Mouse (Mus musculus) heart, embryonic 10.5 days (tissue): ENCODE measurements around the gene Nde1. TPM values are rescaled to one million over a fixed set of nuclear protein-coding genes. Genes with fewer than 3 reads are reported as not detected.

ENCODE experiments used
- DNase-seq: peaks from one replicate; pipeline ENCODE4 v3.0.0-alpha.2; 2017; ENCODE audit warnings: low spot score
- H3K27ac ChIP-seq: fragments of 300-500 bp; sonication (generic); 2 replicates; pipeline ENCODE4 v1.5.1; 2016; ENCODE audit warnings: mild to moderate bottlenecking
- H3K27me3 ChIP-seq: fragments of 300-500 bp; sonication (generic); 2 replicates; pipeline ENCODE4 v1.6.1; 2016; ENCODE audit warnings: mild to moderate bottlenecking; ENCODE audit not compliant: poor library complexity, insufficient read depth, severe bottlenecking
- H3K36me3 ChIP-seq: fragments of 300-500 bp; sonication (generic); 2 replicates; pipeline ENCODE4 v1.6.1; 2016; ENCODE audit warnings: mild to moderate bottlenecking, moderate library complexity
- H3K4me1 ChIP-seq: fragments of 300-500 bp; sonication (generic); 2 replicates; pipeline ENCODE4 v1.6.1; 2016; ENCODE audit warnings: mild to moderate bottlenecking
- H3K4me3 ChIP-seq: fragments of 300-500 bp; sonication (generic); 2 replicates; pipeline ENCODE4 v1.5.1; 2016; ENCODE audit warnings: mild to moderate bottlenecking, moderate library complexity
- H3K9me3 ChIP-seq: fragments of 300-500 bp; sonication (generic); 2 replicates; pipeline ENCODE4 v1.6.1; 2016; ENCODE audit warnings: mild to moderate bottlenecking, moderate library complexity
- whole genome bisulfite sequencing: fragments of 180-500 bp; shearing (Covaris S2); methylation state at CpG from one replicate; pipeline ENCODE4 v1.1.7; 2016; 5-methylcytosine and 5-hydroxymethylcytosine counted together
- polyA plus RNA-seq: library from polyadenylated mRNA; unstranded; fragments of >200 nt; fragmentation: Nextera tagmentation; extraction: Ambion mirVana; gene quantifications from 2 replicates; pipeline ENCODE4 v1.2.1, GENCODE M21; 2016

Nde1 gene
- 90.2 and 111 TPM in 2 replicates for polyA plus RNA-seq

DNA sequence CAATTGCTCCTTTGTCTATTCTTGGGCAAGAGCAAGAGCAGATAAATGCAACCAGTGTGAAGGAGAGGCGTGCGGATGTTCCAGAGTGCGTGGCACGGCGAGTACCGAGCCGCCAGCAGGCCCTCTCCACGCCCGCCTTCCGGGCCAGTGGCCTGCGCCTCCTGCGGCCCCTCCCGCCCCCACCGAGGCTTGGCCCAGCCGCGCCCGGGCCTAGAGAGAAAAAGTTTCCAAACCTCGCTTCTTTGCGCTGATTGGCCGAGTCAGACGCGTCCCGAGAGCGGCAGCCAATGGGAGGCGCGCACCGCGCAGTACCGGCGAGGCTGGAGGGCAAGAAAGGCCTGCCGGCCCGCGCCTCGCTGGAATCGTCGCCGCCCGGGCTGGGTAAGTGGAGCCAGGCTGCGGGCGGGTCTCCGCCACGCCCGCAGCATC lies at the start of gene Nde1, which contains the start of gene Marf1:
Nde1 (plus strand) TSS at position 288 of the 429 bp plus-strand sequence.
Marf1 (minus strand) TSS at position 364 of the 429 bp plus-strand sequence.
- DNase-seq: peak; percentile 97
- Histone ChIP-seq H3K27me3 (no peaks in the 10 kb centered on the region), H3K36me3 (peaks cover 14% of the 10 kb centered on the region; the same call in 1 of the 2 replicates), H3K4me1 (peaks cover 25% of the 10 kb centered on the region), H3K27ac (peak within 1 kb of the TSS; percentile 94), H3K4me3 (peak within 1 kb of the TSS; percentile 79), H3K9me3 (no peaks in the 10 kb centered on the region)
- WGBS: 0% methylated on average over 37 of the region's 43 CpGs

DNA sequence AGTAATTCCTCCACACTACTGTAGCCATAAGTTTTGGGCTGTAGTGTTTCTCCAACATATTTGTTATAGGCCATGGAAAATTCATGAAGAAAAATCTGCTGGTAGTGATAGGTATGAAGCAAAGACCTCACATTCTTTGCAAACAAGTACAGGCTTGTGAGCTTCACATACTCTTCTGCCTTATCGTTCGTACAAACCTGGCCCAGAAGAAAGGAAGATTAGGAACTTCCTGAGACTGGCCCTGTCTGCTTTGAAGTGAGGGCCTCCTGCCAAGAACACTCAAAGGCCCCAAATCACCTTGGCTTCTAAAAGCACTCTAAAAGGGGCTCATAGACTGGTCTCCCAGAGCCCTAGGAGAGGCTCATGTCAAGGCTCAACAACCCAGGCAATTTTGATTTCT lies 45.8 kb upstream of the Nde1 start:
- H3K4me1 ChIP-seq: no peaks in the 10 kb centered on the region
- WGBS: 71% methylated on average over 2 of the region's 2 CpGs
- H3K27me3 ChIP-seq: no peaks in the 10 kb centered on the region
- DNase-seq: no peak
- H3K36me3 ChIP-seq: peaks cover 70% of the 10 kb centered on the region
- H3K27ac ChIP-seq: no peak overlapping the region
- H3K9me3 ChIP-seq: no peaks in the 10 kb centered on the region
- no peak overlapping the region for H3K4me3 ChIP-seq

GRCm38 (mm10) chr16:14120941-14121340 lies 42.1 kb upstream of the Nde1 start:
- H3K9me3 ChIP-seq: no peaks in the 10 kb centered on the region
- peaks cover 75% of the 10 kb centered on the region for H3K36me3 ChIP-seq
- no peak overlapping the region for H3K27ac ChIP-seq
- H3K27me3 ChIP-seq: no peaks in the 10 kb centered on the region
- no peak for DNase-seq
- H3K4me3 ChIP-seq: no peak overlapping the region
- WGBS: 93% methylated on average over 5 of the region's 5 CpGs
- no peaks in the 10 kb centered on the region for H3K4me1 ChIP-seq

- no peak overlapping the region for H3K27ac ChIP-seq
- no peaks in the 10 kb centered on the region for H3K27me3 ChIP-seq
- no peaks in the 10 kb centered on the region for H3K4me1 ChIP-seq
- WGBS: 91% methylated on average over 7 of the region's 7 CpGs
- H3K9me3 ChIP-seq: no peaks in the 10 kb centered on the region
- no peak for DNase-seq
- no peak overlapping the region for H3K4me3 ChIP-seq
- H3K36me3 ChIP-seq: peaks cover 75% of the 10 kb centered on the region
These were observed 41.5 kb upstream of the Nde1 start for GRCm38 (mm10) chr16:14121563-14121962.

- no peak for DNase-seq
- H3K4me3 ChIP-seq: no peak overlapping the region
- H3K27me3 ChIP-seq: no peaks in the 10 kb centered on the region
- peaks cover 79% of the 10 kb centered on the region for H3K36me3 ChIP-seq
- no peaks in the 10 kb centered on the region for H3K4me1 ChIP-seq
- H3K9me3 ChIP-seq: no peaks in the 10 kb centered on the region
- H3K27ac ChIP-seq: no peak overlapping the region
These were observed 40.5 kb upstream of the Nde1 start for GRCm38 (mm10) chr16:14122586-14122985.

DNA sequence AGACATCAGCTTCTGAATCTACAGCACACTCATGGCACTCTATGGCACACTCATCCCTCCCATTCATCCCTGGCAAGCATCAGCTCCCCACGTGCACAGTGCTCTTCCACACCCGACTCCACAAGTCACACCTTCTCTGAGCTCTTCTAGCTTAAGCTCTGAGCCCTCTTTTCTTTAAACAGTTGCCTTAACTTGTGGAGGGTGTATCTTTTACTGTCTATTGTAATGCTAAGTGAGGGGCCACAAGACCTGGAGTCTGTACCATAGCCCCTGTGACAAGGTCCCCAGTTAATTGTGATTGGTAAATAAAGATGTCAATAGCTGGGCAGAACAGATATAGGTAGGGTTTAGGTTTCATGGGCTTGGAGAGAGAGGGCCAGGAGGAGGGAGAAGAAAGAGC lies 39.2 kb upstream of the Nde1 start:
- no peak for DNase-seq
- Histone ChIP-seq H3K9me3 (no peaks in the 10 kb centered on the region), H3K4me1 (no peaks in the 10 kb centered on the region), H3K4me3 (no peak overlapping the region), H3K36me3 (peaks cover 91% of the 10 kb centered on the region), H3K27ac (no peak overlapping the region), H3K27me3 (no peaks in the 10 kb centered on the region)
- WGBS: 86% methylated on average over 2 of the region's 2 CpGs

DNA sequence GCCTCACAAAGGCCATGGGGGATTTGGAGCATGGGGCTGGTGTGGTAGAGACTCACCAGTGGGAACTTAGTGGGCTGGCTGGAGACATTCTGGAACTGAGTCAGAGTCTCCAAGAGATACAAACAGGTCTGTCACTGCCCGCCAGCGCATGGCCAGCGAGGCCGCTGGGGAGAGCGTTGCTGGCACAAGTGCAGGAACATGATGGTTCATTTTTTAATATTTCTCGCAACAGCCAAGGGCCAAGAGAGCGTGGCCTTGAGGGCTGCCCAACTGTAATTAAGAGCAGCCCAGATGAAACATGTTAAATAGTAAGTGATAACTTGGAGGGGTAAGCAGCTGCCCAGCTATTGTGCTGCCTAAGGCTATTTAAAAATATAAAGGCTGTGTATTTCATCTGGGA lies 38.4 kb upstream of the Nde1 start:
- Histone ChIP-seq H3K27ac (no peak overlapping the region), H3K9me3 (no peaks in the 10 kb centered on the region), H3K4me1 (no peaks in the 10 kb centered on the region), H3K27me3 (no peaks in the 10 kb centered on the region), H3K4me3 (no peak overlapping the region), H3K36me3 (peaks cover 96% of the 10 kb centered on the region)
- no peak for DNase-seq
- WGBS: 97% methylated on average over 7 of the region's 7 CpGs

- Histone ChIP-seq H3K9me3 (no peaks in the 10 kb centered on the region), H3K4me1 (no peaks in the 10 kb centered on the region), H3K27me3 (no peaks in the 10 kb centered on the region), H3K27ac (no peak overlapping the region), H3K4me3 (no peak overlapping the region), H3K36me3 (peaks cover 98% of the 10 kb centered on the region)
- WGBS: 100% methylated on average over 1 of the region's 1 CpGs
- no peak for DNase-seq
These were observed 37.8 kb upstream of the Nde1 start for GRCm38 (mm10) chr16:14125253-14125652.

DNA sequence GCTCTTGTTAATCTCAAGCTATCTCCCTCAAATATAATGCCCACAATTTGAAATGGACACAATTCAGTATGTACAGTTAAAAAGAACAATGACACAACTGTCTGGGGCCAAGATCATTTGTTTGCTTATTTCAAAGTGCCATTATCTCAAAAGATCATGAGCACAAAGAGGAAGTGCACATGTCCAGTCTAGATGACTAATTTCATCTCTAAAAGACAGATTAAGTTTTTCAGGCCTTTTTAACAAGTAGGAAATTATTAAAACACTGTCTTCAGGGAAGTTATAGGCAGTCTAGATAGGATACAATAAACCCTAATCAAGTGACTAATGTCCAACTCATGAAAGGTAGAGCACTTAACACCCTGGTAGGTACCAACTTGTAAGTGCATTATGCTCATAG lies 34.1 kb upstream of the Nde1 start:
- Histone ChIP-seq H3K4me1 (no peaks in the 10 kb centered on the region), H3K27me3 (no peaks in the 10 kb centered on the region), H3K36me3 (peaks cover 98% of the 10 kb centered on the region), H3K4me3 (no peak overlapping the region), H3K9me3 (no peaks in the 10 kb centered on the region), H3K27ac (no peak overlapping the region)
- no peak for DNase-seq

DNA sequence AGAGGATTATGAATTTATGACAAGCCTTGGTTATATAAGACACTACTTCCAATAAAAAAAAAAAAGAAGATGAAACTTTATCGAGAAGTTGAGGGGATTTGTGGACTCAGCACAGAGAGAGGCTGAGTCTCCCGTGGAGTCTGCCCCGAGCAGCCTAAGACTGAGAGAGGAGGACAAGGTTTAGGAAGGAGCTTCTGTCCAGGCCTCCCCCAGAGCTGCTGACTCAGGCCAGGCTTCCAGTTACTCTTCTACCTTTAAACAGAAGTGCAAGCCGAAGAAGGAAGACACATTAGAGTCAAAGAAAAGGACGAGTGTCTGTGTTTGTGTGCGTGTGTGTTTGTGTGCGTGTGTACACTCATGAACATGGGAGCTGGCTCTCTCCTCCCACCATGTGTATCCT lies 32.3 kb upstream of the Nde1 start:
- 94% methylated on average over 7 of the region's 7 CpGs for WGBS
- Histone ChIP-seq H3K36me3 (peaks cover 97% of the 10 kb centered on the region), H3K4me3 (no peak overlapping the region), H3K9me3 (no peaks in the 10 kb centered on the region), H3K4me1 (no peaks in the 10 kb centered on the region), H3K27me3 (no peaks in the 10 kb centered on the region), H3K27ac (no peak overlapping the region)
- DNase-seq: no peak

DNA sequence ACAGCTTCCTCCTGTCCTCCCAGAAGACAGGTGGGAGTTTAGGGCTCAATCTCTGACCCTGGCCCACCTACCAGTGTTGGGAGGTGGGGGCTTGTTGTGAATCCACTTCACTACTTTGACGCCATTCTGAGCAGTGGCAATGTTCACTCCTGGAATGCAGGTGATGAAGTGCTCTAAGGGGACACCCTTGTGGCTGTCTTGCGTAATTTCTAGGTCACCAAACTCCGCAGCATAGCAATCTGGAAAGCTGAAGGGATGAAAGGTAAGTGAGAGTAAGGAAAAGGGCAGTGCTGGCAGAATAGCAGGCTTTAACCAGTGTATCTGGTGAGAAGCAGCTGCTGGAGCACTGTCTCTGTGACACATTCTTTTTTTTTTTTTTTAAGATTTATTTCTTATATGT lies 31.7 kb upstream of the Nde1 start:
- Histone ChIP-seq H3K36me3 (peaks cover 97% of the 10 kb centered on the region), H3K4me1 (no peaks in the 10 kb centered on the region), H3K4me3 (no peak overlapping the region), H3K9me3 (no peaks in the 10 kb centered on the region), H3K27ac (no peak overlapping the region), H3K27me3 (no peaks in the 10 kb centered on the region)
- no peak for DNase-seq
- 88% methylated on average over 3 of the region's 3 CpGs for WGBS

- Histone ChIP-seq H3K4me3 (no peak overlapping the region), H3K27ac (no peak overlapping the region), H3K36me3 (peaks cover 97% of the 10 kb centered on the region), H3K27me3 (no peaks in the 10 kb centered on the region), H3K4me1 (no peaks in the 10 kb centered on the region), H3K9me3 (no peaks in the 10 kb centered on the region)
- 86% methylated on average over 5 of the region's 5 CpGs for WGBS
- no peak for DNase-seq
These were observed 31.2 kb upstream of the Nde1 start for GRCm38 (mm10) chr16:14131838-14132237.

- H3K27me3 ChIP-seq: no peaks in the 10 kb centered on the region
- no peak overlapping the region for H3K27ac ChIP-seq
- no peak for DNase-seq
- H3K4me1 ChIP-seq: no peaks in the 10 kb centered on the region
- WGBS: 81% methylated on average over 2 of the region's 2 CpGs
- H3K36me3 ChIP-seq: peaks cover 89% of the 10 kb centered on the region
- no peaks in the 10 kb centered on the region for H3K9me3 ChIP-seq
- no peak overlapping the region for H3K4me3 ChIP-seq
These were observed 28.1 kb upstream of the Nde1 start for GRCm38 (mm10) chr16:14135014-14135413.

DNA sequence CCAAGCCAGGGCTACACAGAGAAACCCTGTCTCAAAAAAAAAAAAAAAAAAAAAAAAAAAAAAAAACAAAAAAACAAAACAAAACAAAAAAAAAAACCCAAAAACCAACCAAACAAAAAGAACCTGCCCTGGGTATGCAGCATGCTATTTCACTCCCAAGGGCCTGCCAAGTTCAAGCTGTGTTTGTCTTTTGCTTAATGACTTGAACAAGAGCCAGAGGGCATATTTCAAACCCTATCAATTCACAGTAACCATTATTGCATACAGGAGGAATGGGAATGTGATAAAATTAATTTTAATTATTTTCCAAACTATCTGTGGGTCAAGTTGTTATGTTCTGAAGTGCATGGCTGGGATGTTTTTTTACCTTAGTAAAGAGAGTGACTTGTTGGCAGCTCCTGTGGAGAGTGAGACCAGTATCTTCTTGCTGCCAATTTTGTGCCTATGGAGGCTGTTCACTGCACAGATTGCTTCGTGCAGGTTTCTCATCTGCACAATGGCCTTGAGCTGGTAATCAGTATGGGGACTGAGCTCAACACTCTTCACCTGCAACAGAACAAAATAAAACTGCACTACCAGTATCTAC lies 25.0 kb upstream of the Nde1 start:
- Histone ChIP-seq H3K4me1 (no peaks in the 10 kb centered on the region), H3K27me3 (no peaks in the 10 kb centered on the region), H3K9me3 (no peaks in the 10 kb centered on the region), H3K27ac (no peak overlapping the region), H3K4me3 (no peak overlapping the region), H3K36me3 (peaks cover 85% of the 10 kb centered on the region)
- WGBS: 92% methylated on average over 1 of the region's 1 CpGs
- DNase-seq: no peak
